ENCODE assay signal across 15 mouse cellular contexts in the genomic region with DNA sequence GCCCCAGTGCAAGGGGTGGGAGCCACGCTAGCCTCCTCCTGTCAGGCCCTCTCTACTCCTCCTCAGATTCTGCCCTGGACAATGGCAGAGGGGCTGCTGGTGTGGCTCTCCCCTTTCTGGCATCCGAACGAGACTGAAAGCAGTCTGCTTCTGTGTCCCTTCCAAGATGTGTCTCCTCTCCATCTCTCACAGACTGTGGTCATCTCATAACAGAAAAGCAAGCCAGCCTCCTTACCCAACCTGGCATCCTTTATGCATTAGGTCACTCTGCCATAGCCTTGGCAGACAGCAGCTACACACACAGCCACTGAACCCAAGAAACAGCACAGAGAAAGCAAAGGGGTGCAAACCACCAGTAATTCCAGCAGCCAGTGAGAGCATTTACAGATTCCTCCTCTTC.
"Had no signal": no experiment of that assay in that cellular context is flagged by ENCODE, and none has a peak within 500 bp of the region (broad histone marks: within the 10 kb centered on the region; RNA-seq: fewer than 3 reads in every experiment).

No protein-coding gene starts in this region.

- H3K27me3 ChIP-seq: liver, embryonic 15.5 days; neural tube, embryonic 12.5 days had no signal

- ATAC-seq: lung, postnatal 0 days had no signal

- H3K9ac ChIP-seq: liver, embryonic 15.5 days; neural tube, embryonic 12.5 days had no signal

- H3K9me3 ChIP-seq: limb, embryonic 10.5 days; liver, embryonic 15.5 days; megakaryocyte, embryonic 14.5 days; neural tube, embryonic 12.5 days had no signal

- H3K27ac ChIP-seq: layer of hippocampus, adult 2 months; left cerebral cortex, adult 2 months; limb, embryonic 10.5 days; liver, embryonic 15.5 days; macrophage; neural tube, embryonic 12.5 days had no signal

- DNase-seq: kidney, postnatal 10 days; kidney, postnatal 4 days; lung, adult 2 months; midbrain, embryonic 14.5 days; thymus, adult 18-20 months; thymus, postnatal 14 days had no signal

- H3K4me2 ChIP-seq: liver, embryonic 11.5 days; liver, embryonic 15.5 days; neural tube, embryonic 12.5 days had no signal

- H3K4me3 ChIP-seq: layer of hippocampus, adult 2 months; left cerebral cortex, adult 2 months; limb, embryonic 10.5 days; liver, embryonic 15.5 days; megakaryocyte, embryonic 14.5 days; neural tube, embryonic 12.5 days had no signal

- H3K4me1 ChIP-seq: limb, embryonic 10.5 days; liver, embryonic 15.5 days; megakaryocyte, embryonic 14.5 days; neural tube, embryonic 12.5 days had no signal

- H3K36me3 ChIP-seq: limb, embryonic 10.5 days; liver, embryonic 15.5 days; neural tube, embryonic 12.5 days had no signal
